Mouse (Mus musculus) C2C12 (cell line): ENCODE results near the gene Bcl2l15.

Experiments used
- MAX ChIP-seq: IDR thresholded peaks from one replicate; pipeline ENCODE4 v1.6.1; 2011; ENCODE audit warnings: mild to moderate bottlenecking, control low read depth
- USF1 ChIP-seq: IDR thresholded peaks from one replicate; pipeline ENCODE4 v1.6.1; 2011; ENCODE audit warnings: low read depth, mild to moderate bottlenecking, control low read depth, moderate library complexity

DNA sequence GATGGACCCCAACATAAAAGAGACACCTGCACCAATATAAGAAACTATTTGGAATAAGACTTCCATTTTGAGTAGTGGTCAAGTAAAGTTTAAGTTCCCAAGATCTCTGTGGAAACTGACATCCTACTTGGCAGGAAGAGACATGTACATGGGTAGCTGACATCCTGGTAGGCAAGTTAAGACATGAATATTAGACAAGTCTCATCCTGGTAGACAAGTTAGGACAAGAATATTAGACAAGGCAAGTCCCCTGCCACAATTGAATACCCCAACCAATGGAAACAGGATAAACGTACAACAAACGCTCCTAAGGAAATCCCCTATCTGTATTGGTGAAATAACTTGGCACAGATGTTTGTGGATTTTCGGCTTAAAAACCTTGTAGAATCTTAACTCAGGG lies 61.0 kb downstream of the Bcl2l15 start:
- no peak for TF ChIP-seq MAX
- TF ChIP-seq USF1: no peak
